Mouse (Mus musculus): ENCODE data around the gene Dirc2. TPM values are rescaled to one million over a fixed set of nuclear protein-coding genes. Genes with fewer than 3 reads are reported as not detected.

Gene Dirc2
- total and polyA plus RNA-seq, 2 experiments from 2014 or later: 35.5 to 70.8 TPM

DNA sequence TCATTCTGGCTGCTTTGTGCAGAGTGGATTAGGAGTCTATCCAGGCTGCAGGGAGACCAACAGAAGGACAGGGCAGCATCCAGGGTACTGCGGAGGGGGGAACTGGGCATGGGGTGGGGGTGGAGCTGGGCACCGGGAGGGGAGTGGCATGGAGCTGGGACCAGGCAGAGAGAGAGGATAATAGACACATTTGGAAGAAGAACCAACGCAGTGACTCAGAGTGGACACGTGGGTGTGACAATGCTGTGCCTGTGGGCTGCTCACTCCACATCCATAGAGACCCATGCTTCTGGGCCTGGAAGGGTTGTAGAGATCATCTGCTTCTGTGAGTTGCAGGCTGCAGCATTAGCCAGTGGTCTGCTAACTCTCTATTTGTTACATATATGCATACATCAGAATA, 120.3 kb downstream of the Dirc2 start:
- Histone ChIP-seq H3K36me3 (ENCODE audit: insufficient read depth, low read length) (no peaks in the 10 kb centered on the region), H3K4me1 (ENCODE audit: insufficient read depth, low read length) (0 out of 2 replicates have a peak, but pooled peaks cover 6% of the 10 kb centered on the region), H3K9ac (replicated peaks; ENCODE audit: low read length) (no peak overlapping the region), H3K27me3 (ENCODE audit: insufficient read depth, low read length) (no peaks in the 10 kb centered on the region), H3K4me2 (ENCODE audit: low read depth, low read length) (no peak overlapping the region), H3K4me3 (ENCODE audit: low read length) (no peak overlapping the region), H3K9me3 (ENCODE audit: low read length) (no peaks in the 10 kb centered on the region), H3K27ac (no peak overlapping the region)
- 50% methylated on average over 4 of the region's 4 CpGs for WGBS
- ATAC-seq (no peak), DNase-seq (ENCODE audit: low spot score) (no peak)
- TF ChIP-seq CTCF (IDR thresholded peaks at IDR 0.05; ENCODE audit: low read depth): no peak

Other genes with a start within 250 kb of the Dirc2 start
- gene Sema5b, start 228.2 kb downstream of the Dirc2 start, total RNA-seq (2014; rRNA removed): 37.0 and 47.0 TPM in 2 replicates
- gene Sema5b, start 228.2 kb downstream of the Dirc2 start, polyA plus RNA-seq (2015; fragmentation: Nextera tagmentation; extraction: Ambion mirVana): 12.3 and 14.8 TPM in 2 replicates
- gene Hspbap1, start 1.0 kb upstream of the Dirc2 start, total RNA-seq (2014; rRNA removed): 5.0 and 7.9 TPM in 2 replicates
- 4.4 and 5.8 TPM in 2 replicates for gene Hspbap1, start 1.0 kb upstream of the Dirc2 start, polyA plus RNA-seq (2015; fragmentation: Nextera tagmentation; extraction: Ambion mirVana)
- 0.47 and 1.3 TPM in 2 replicates for gene Parp14, start 102.2 kb upstream of the Dirc2 start, total RNA-seq (2014; rRNA removed)
- 0.61 and 0.79 TPM in 2 replicates for gene Parp14, start 102.2 kb upstream of the Dirc2 start, polyA plus RNA-seq (2015; fragmentation: Nextera tagmentation; extraction: Ambion mirVana)
- gene Parp9, start 169.1 kb upstream of the Dirc2 start, total RNA-seq (2014; rRNA removed): 2.5 and 3.5 TPM in 2 replicates
- gene Parp9, start 169.1 kb upstream of the Dirc2 start, polyA plus RNA-seq (2015; fragmentation: Nextera tagmentation; extraction: Ambion mirVana): 3.6 and 3.8 TPM in 2 replicates
- 0.93 and 2.5 TPM in 2 replicates for gene Dtx3l, start 169.8 kb upstream of the Dirc2 start, total RNA-seq (2014; rRNA removed)
- 1.2 and 1.5 TPM in 2 replicates for gene Dtx3l, start 169.8 kb upstream of the Dirc2 start, polyA plus RNA-seq (2015; fragmentation: Nextera tagmentation; extraction: Ambion mirVana)
- gene Kpna1, start 209.4 kb upstream of the Dirc2 start, total RNA-seq (2014; rRNA removed): 53.8 and 55.9 TPM in 2 replicates
- gene Kpna1, start 209.4 kb upstream of the Dirc2 start, polyA plus RNA-seq (2015; fragmentation: Nextera tagmentation; extraction: Ambion mirVana): 54.6 and 55.2 TPM in 2 replicates

Data from hindbrain, postnatal 0 days (tissue).